Mouse (Mus musculus) olfactory bulb, adult 2 months (tissue): ENCODE data around the gene Cfc1.

Source experiments
- CTCF ChIP-seq: fragments of 200-500 bp; IDR thresholded peaks from 2 replicates; pipeline ENCODE4 v1.5.1; 2012; ENCODE audit warnings: low read depth, mild to moderate bottlenecking, low read length, moderate library complexity; ENCODE audit not compliant: insufficient read depth
- POLR2A ChIP-seq: fragments of 200-500 bp; IDR thresholded peaks from 2 replicates; pipeline ENCODE4 v1.6.1; 2012; ENCODE audit warnings: mild to moderate bottlenecking, low read depth, low read length, moderate library complexity; ENCODE audit not compliant: insufficient read depth

GRCm38 (mm10) chr1:34487383-34487782 is 48.1 kb upstream of the Cfc1 start:
- TF ChIP-seq CTCF (no peak), POLR2A (no peak)
